Mouse (Mus musculus) heart, adult 2 months (tissue): Measurements from ENCODE around the gene A630001G21Rik. TPM values are rescaled to one million over a fixed set of nuclear protein-coding genes. Genes with fewer than 3 reads are reported as not detected.

ENCODE experiments used
- DNase-seq, 2 experiments: peaks; one replicate each; pipeline ENCODE4 v3.0.0; 2021
- H3K27ac ChIP-seq: fragments of 200-600 bp; 2 replicates; pipeline ENCODE4 v1.8.1; 2022
- H3K27me3 ChIP-seq: fragments of 200-500 bp; 2 replicates; pipeline ENCODE4 v1.6.1; 2012; ENCODE audit warnings: mild to moderate bottlenecking, low read length, inconsistent platforms, mixed read lengths; ENCODE audit not compliant: control insufficient read depth, insufficient read depth
- H3K36me3 ChIP-seq: fragments of 200-500 bp; 2 replicates; pipeline ENCODE4 v1.6.1; 2012; ENCODE audit warnings: low read length, inconsistent platforms; ENCODE audit not compliant: control insufficient read depth, insufficient read depth
- H3K4me1 ChIP-seq: fragments of 200-500 bp; 2 replicates; pipeline ENCODE4 v1.6.1; 2011; ENCODE audit warnings: low read length; ENCODE audit not compliant: control insufficient read depth, insufficient read depth
- H3K4me3 ChIP-seq: fragments of 200-600 bp; 2 replicates; pipeline ENCODE4 v1.8.1; 2022
- H3K79me2 ChIP-seq: fragments of 200-500 bp; replicated peaks from 2 replicates; pipeline ENCODE4 v1.6.1; 2012; ENCODE audit warnings: mild to moderate bottlenecking, inconsistent platforms, low read length, moderate library complexity, mixed read lengths; ENCODE audit not compliant: control insufficient read depth, insufficient read depth
- H3K9ac ChIP-seq: fragments of 200-500 bp; 2 replicates; pipeline ENCODE4 v1.6.1; 2012; ENCODE audit warnings: low read depth, mild to moderate bottlenecking, control low read depth, inconsistent platforms, low read length, mixed read lengths
- CTCF ChIP-seq: fragments of 200-600 bp; IDR thresholded peaks from 2 replicates; pipeline ENCODE4 v1.8.1; 2022; ENCODE audit warnings: antibody characterized with exemption, mild to moderate bottlenecking, moderate library complexity
- EP300 ChIP-seq: fragments of 200-500 bp; IDR thresholded peaks from 2 replicates; pipeline ENCODE4 v1.6.1; 2011; ENCODE audit warnings: low read depth, low read length, control low read depth; ENCODE audit not compliant: insufficient read depth
- POLR2A ChIP-seq: fragments of 200-500 bp; IDR thresholded peaks from 2 replicates; pipeline ENCODE4 v1.6.1; 2011; ENCODE audit warnings: mild to moderate bottlenecking, low read depth, low read length, control low read depth; ENCODE audit not compliant: insufficient read depth
- WGBS: fragments of 180-500 bp; shearing (Covaris S2); methylation state at CpG from one replicate; pipeline ENCODE4 v1.1.7; 2018; 5-methylcytosine and 5-hydroxymethylcytosine counted together
- intact Hi-C: fragments of 180-260 bp; cut with DNase I; formaldehyde crosslinking; loops from one replicate; pipeline ENCODE4 v1.15.1; 2025
- polyA plus RNA-seq: library from polyadenylated mRNA; depleted of rRNA; stranded (reverse); fragments of >200 nt; gene quantifications from 2 replicates; pipeline ENCODE4 v1.2.3, GENCODE M21; 2012
- total RNA-seq, 2 experiments: library from RNA; stranded (reverse); gene quantifications; 2 replicates each; pipeline ENCODE4 v1.2.3; 2021

A630001G21Rik gene
- total and polyA plus RNA-seq, 3 experiments: 0.20 to 1.3 (median 0.37) TPM

GRCm38 (mm10) chr1:85736355-85737184, 41.9 kb downstream of the A630001G21Rik start:
- WGBS: 36% methylated on average over 18 of the region's 18 CpGs
- intact Hi-C loops: loop anchor here (1.0 kb wide), 1 partner anchor 154 kb away; no protein-coding TSS in a partner anchor
- Histone ChIP-seq H3K27me3 (no peaks in the 10 kb centered on the region), H3K4me1 (no peaks in the 10 kb centered on the region), H3K4me3 (peak overlapping the region; percentile 44), H3K27ac (peak overlapping the region; percentile 74), H3K79me2 (no peaks in the 10 kb centered on the region), H3K36me3 (no peaks in the 10 kb centered on the region), H3K9ac (peak overlapping the region; percentile 60)
- peak; percentile 53 to 59 for DNase-seq
- TF ChIP-seq CTCF (peak; percentile 97), EP300 (peak; percentile 52; the same call in 1 of the 2 replicates), POLR2A (no peak)

GRCm38 (mm10) chr1:85735463-85736123, 42.9 kb downstream of the A630001G21Rik start:
- intact Hi-C loops: loop anchor here (1.0 kb wide), 1 partner anchor 153 kb away; no protein-coding TSS in a partner anchor
- no peak for TF ChIP-seq EP300
- TF ChIP-seq CTCF: no peak
- TF ChIP-seq POLR2A: peak; percentile 57
- H3K9ac ChIP-seq: peak overlapping the region; percentile 60
- 46% methylated on average over 13 of the region's 13 CpGs for WGBS
- H3K4me1 ChIP-seq: no peaks in the 10 kb centered on the region
- H3K27ac ChIP-seq: peak overlapping the region; percentile 74
- no peaks in the 10 kb centered on the region for H3K36me3 ChIP-seq
- H3K4me3 ChIP-seq: peak overlapping the region; percentile 44
- H3K27me3 ChIP-seq: no peaks in the 10 kb centered on the region
- peak; percentile 68 to 80 for DNase-seq
- H3K79me2 ChIP-seq: no peaks in the 10 kb centered on the region

- Histone ChIP-seq H3K4me3 (no peak overlapping the region), H3K79me2 (no peaks in the 10 kb centered on the region), H3K27ac (no peak overlapping the region), H3K4me1 (no peaks in the 10 kb centered on the region), H3K9ac (no peak overlapping the region), H3K36me3 (no peaks in the 10 kb centered on the region), H3K27me3 (no peaks in the 10 kb centered on the region)
- intact Hi-C loops: no loop called here
- 52% methylated on average over 1 of the region's 1 CpGs for WGBS
- no peak for DNase-seq
- TF ChIP-seq EP300 (no peak), CTCF (no peak), POLR2A (no peak)
Observed at GRCm38 (mm10) chr1:85734511-85734910, 43.9 kb downstream of the A630001G21Rik start.

GRCm38 (mm10) chr1:85732581-85732980, 45.9 kb downstream of the A630001G21Rik start:
- intact Hi-C loops: no loop called here
- Histone ChIP-seq H3K4me3 (no peak overlapping the region), H3K27me3 (no peaks in the 10 kb centered on the region), H3K4me1 (no peaks in the 10 kb centered on the region), H3K79me2 (no peaks in the 10 kb centered on the region), H3K9ac (no peak overlapping the region), H3K36me3 (no peaks in the 10 kb centered on the region), H3K27ac (no peak overlapping the region)
- no peak for DNase-seq
- TF ChIP-seq CTCF (no peak), EP300 (no peak), POLR2A (no peak)
- WGBS: 75% methylated on average over 3 of the region's 3 CpGs

- H3K27ac ChIP-seq: no peak overlapping the region
- WGBS: 74% methylated on average over 6 of the region's 6 CpGs
- intact Hi-C loops: no loop called here
- H3K27me3 ChIP-seq: no peaks in the 10 kb centered on the region
- no peak overlapping the region for H3K9ac ChIP-seq
- H3K4me3 ChIP-seq: no peak overlapping the region
- H3K36me3 ChIP-seq: no peaks in the 10 kb centered on the region
- H3K79me2 ChIP-seq: no peaks in the 10 kb centered on the region
- H3K4me1 ChIP-seq: no peaks in the 10 kb centered on the region
- TF ChIP-seq CTCF (no peak), POLR2A (no peak), EP300 (no peak)
- DNase-seq: no peak
Observed at GRCm38 (mm10) chr1:85730471-85730870, 48.0 kb downstream of the A630001G21Rik start.
